Mouse (Mus musculus): ENCODE results near the gene Smarca1.

Gene Smarca1

GRCm38 (mm10) chrX:47892431-47893024 is at the start of gene Smarca1:
Smarca1 (minus strand) TSS chrX:47892974.
- no peak for DNase-seq

GRCm38 (mm10) chrX:47937740-47938139 is 45.0 kb upstream of the Smarca1 start:
- DNase-seq: peak; percentile 44

GRCm38 (mm10) chrX:47936885-47937284 is 44.1 kb upstream of the Smarca1 start:
- peak; percentile 6 for DNase-seq

- DNase-seq: no peak
Observed at GRCm38 (mm10) chrX:47934352-47934751, 41.6 kb upstream of the Smarca1 start.

- DNase-seq: peak; percentile 29
Observed at GRCm38 (mm10) chrX:47930449-47930848, 37.7 kb upstream of the Smarca1 start.

GRCm38 (mm10) chrX:47927981-47928380 is 35.2 kb upstream of the Smarca1 start:
- no peak for DNase-seq

- DNase-seq: no peak
Observed at GRCm38 (mm10) chrX:47920541-47920940, 27.8 kb upstream of the Smarca1 start.

- no peak for DNase-seq
Observed at GRCm38 (mm10) chrX:47916831-47917230, 24.1 kb upstream of the Smarca1 start.

GRCm38 (mm10) chrX:47913543-47913938 is 20.8 kb upstream of the Smarca1 start:
- DNase-seq: no peak

- peak; percentile 8 for DNase-seq
Observed at GRCm38 (mm10) chrX:47912904-47913542, 20.2 kb upstream of the Smarca1 start.

- peak; percentile 77 for DNase-seq
Observed at GRCm38 (mm10) chrX:47912306-47912792, 19.6 kb upstream of the Smarca1 start, which contains the start of gene Ocrl. Ocrl (plus strand) TSS chrX:47912387.

GRCm38 (mm10) chrX:47891907-47892430 is 805 bp downstream of the Smarca1 start:
- DNase-seq: peak; percentile 2

- DNase-seq: no peak
Observed at GRCm38 (mm10) chrX:47891243-47891906, 1.4 kb downstream of the Smarca1 start.

- no peak for DNase-seq
Observed at GRCm38 (mm10) chrX:47887401-47887800, 5.4 kb downstream of the Smarca1 start.

GRCm38 (mm10) chrX:47882813-47883212 is 10.0 kb downstream of the Smarca1 start:
- DNase-seq: no peak

- peak; percentile 37 for DNase-seq
Observed at GRCm38 (mm10) chrX:47880052-47880451, 12.7 kb downstream of the Smarca1 start.

GRCm38 (mm10) chrX:47858544-47858943 is 34.2 kb downstream of the Smarca1 start:
- no peak for DNase-seq

GRCm38 (mm10) chrX:47835835-47836195 is 57.0 kb downstream of the Smarca1 start:
- DNase-seq: peak; percentile 6

GRCm38 (mm10) chrX:47835098-47835834 is 57.5 kb downstream of the Smarca1 start:
- DNase-seq: peak; percentile 13

- DNase-seq: no peak
Observed at GRCm38 (mm10) chrX:47833431-47833830, 59.3 kb downstream of the Smarca1 start.

GRCm38 (mm10) chrX:47820566-47820965 is 72.2 kb downstream of the Smarca1 start:
- DNase-seq: no peak

- no peak for DNase-seq
Observed at GRCm38 (mm10) chrX:47808717-47809116, 84.1 kb downstream of the Smarca1 start.

- no peak for DNase-seq
Observed at GRCm38 (mm10) chrX:47764440-47764839, 128.3 kb downstream of the Smarca1 start.

Measured in lung, postnatal 10 days (tissue).